Mouse (Mus musculus) heart, embryonic 15.5 days (tissue): ENCODE measurements around the gene Zfp747. TPM values are rescaled to one million over a fixed set of nuclear protein-coding genes. Genes with fewer than 3 reads are reported as not detected.

Source experiments
- ATAC-seq: fragments of 200-750 bp; cut with Nextera tagmentation; replicated peaks from 2 replicates; pipeline ENCODE4 v1.8.0; 2017; ENCODE audit warnings: low read depth, moderate TSS enrichment; ENCODE audit not compliant: insufficient number of reproducible peaks, insufficient read depth, low FRiP score
- H3K27ac ChIP-seq: fragments of 300-500 bp; sonication (generic); 2 replicates; pipeline ENCODE4 v1.5.1; 2015; ENCODE audit warnings: mild to moderate bottlenecking, inconsistent platforms
- H3K27me3 ChIP-seq: fragments of 300-500 bp; sonication (generic); 2 replicates; pipeline ENCODE4 v1.6.1; 2015; ENCODE audit warnings: inconsistent platforms
- H3K36me3 ChIP-seq: fragments of 300-500 bp; sonication (generic); 2 replicates; pipeline ENCODE4 v1.6.1; 2015; ENCODE audit warnings: mild to moderate bottlenecking, inconsistent platforms
- H3K4me1 ChIP-seq: fragments of 300-500 bp; sonication (generic); replicated peaks from 2 replicates; pipeline ENCODE4 v1.6.1; 2015; ENCODE audit warnings: inconsistent platforms
- H3K4me2 ChIP-seq: fragments of 300-500 bp; sonication (generic); 2 replicates; pipeline ENCODE4 v1.6.1; 2015; ENCODE audit warnings: inconsistent platforms, mild to moderate bottlenecking, moderate library complexity
- H3K4me3 ChIP-seq: fragments of 300-500 bp; sonication (generic); 2 replicates; pipeline ENCODE4 v1.5.1; 2015; ENCODE audit warnings: mild to moderate bottlenecking, inconsistent platforms
- H3K9ac ChIP-seq: fragments of 300-500 bp; sonication (generic); 2 replicates; pipeline ENCODE4 v1.6.1; 2015; ENCODE audit warnings: mild to moderate bottlenecking, inconsistent platforms
- H3K9me3 ChIP-seq: fragments of 300-500 bp; sonication (generic); replicated peaks from 2 replicates; pipeline ENCODE4 v1.6.1; 2016; ENCODE audit warnings: inconsistent platforms
- WGBS: fragments of 180-500 bp; shearing (Covaris S2); methylation state at CpG from one replicate; pipeline ENCODE4 v1.1.7; 2015; ENCODE audit warnings: mixed read lengths; 5-methylcytosine and 5-hydroxymethylcytosine counted together
- polyA plus RNA-seq: library from polyadenylated mRNA; unstranded; fragments of >200 nt; fragmentation: Nextera tagmentation; extraction: Ambion mirVana; gene quantifications from 2 replicates; pipeline ENCODE4 v1.2.1, GENCODE M21; 2015

Zfp747 gene
- polyA plus RNA-seq, 1 experiment from 2014 or later = 4.6 TPM

- no peak overlapping the region for H3K27ac ChIP-seq
- no peak overlapping the region for H3K4me2 ChIP-seq
Observed at GRCm38 (mm10) chr7:127326685-127327084, 49.2 kb downstream of the Zfp747 start.

DNA sequence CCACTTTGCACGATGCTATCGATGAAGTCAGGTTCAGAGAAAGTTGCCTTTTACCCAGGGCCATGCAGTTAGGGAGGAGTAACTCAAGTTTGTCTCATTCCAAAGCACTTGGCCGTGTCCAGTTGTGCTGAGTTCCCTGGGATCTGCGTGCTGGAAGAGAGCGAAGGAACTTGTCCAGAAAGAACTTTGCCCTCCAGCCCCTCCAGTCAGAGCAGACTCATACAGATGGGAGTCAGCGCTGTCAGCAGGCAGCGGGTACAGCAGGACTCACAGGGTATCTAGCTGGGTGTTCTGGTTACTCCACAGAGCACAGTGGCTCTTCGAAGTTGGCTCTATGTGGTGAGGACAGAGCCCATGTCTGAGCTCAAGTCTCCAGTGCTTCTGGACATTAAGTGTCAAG is 50.3 kb downstream of the Zfp747 start:
- Histone ChIP-seq H3K4me2 (no peak overlapping the region), H3K4me1 (no peaks in the 10 kb centered on the region), H3K27ac (no peak overlapping the region), H3K27me3 (no peaks in the 10 kb centered on the region), H3K9ac (no peak overlapping the region), H3K9me3 (no peaks in the 10 kb centered on the region), H3K36me3 (no peaks in the 10 kb centered on the region), H3K4me3 (no peak overlapping the region)
- ATAC-seq = no peak
- 83% methylated on average over 8 of the region's 8 CpGs for WGBS

More at GRCm38 (mm10) chr7:127326685-127327084, 49.2 kb downstream of the Zfp747 start:
- no peak for ATAC-seq
- H3K4me1 ChIP-seq = no peaks in the 10 kb centered on the region
- H3K27me3 ChIP-seq = no peaks in the 10 kb centered on the region
- H3K36me3 ChIP-seq = no peaks in the 10 kb centered on the region
- H3K9ac ChIP-seq = no peak overlapping the region
- no peak overlapping the region for H3K4me3 ChIP-seq
- 85% methylated on average over 2 of the region's 2 CpGs for WGBS
- no peaks in the 10 kb centered on the region for H3K9me3 ChIP-seq

GRCm38 (mm10) chr7:127324944-127325343 is 50.9 kb downstream of the Zfp747 start:
- no peak for ATAC-seq
- Histone ChIP-seq H3K4me1 (no peaks in the 10 kb centered on the region), H3K4me3 (no peak overlapping the region), H3K27me3 (no peaks in the 10 kb centered on the region), H3K36me3 (no peaks in the 10 kb centered on the region), H3K4me2 (no peak overlapping the region), H3K9me3 (no peaks in the 10 kb centered on the region), H3K9ac (no peak overlapping the region), H3K27ac (no peak overlapping the region)
- WGBS = 75% methylated on average over 7 of the region's 7 CpGs

Other genes starting within 250 kb of the Zfp747 start
- 0.23 and 1.5 TPM in 2 replicates for gene Spn, start 238.2 kb downstream of the Zfp747 start, polyA plus RNA-seq
- 35.4 and 42.5 TPM in 2 replicates for gene Cd2bp2, start 180.0 kb downstream of the Zfp747 start, polyA plus RNA-seq
- gene Tbc1d10b, start 167.6 kb downstream of the Zfp747 start, polyA plus RNA-seq = 17.0 and 21.3 TPM in 2 replicates
- 11.6 and 15.4 TPM in 2 replicates for gene Mylpf, start 167.2 kb downstream of the Zfp747 start, polyA plus RNA-seq
- 17.8 and 23.7 TPM in 2 replicates for gene Zfp553, start 143.0 kb downstream of the Zfp747 start, polyA plus RNA-seq
- gene Sept1, start 142.9 kb downstream of the Zfp747 start, polyA plus RNA-seq = 22.8 and 33.9 TPM in 2 replicates
- gene Zfp771, start 131.8 kb downstream of the Zfp747 start, polyA plus RNA-seq = 32.0 and 38.8 TPM in 2 replicates
- gene Dctpp1, start 115.3 kb downstream of the Zfp747 start, polyA plus RNA-seq = 134 and 135 TPM in 2 replicates
- gene Sephs2, start 102.0 kb downstream of the Zfp747 start, polyA plus RNA-seq = 51.9 and 54.8 TPM in 2 replicates
- 1.3 and 5.1 TPM in 2 replicates for gene Itgal, start 79.8 kb downstream of the Zfp747 start, polyA plus RNA-seq
- 17.1 and 19.6 TPM in 2 replicates for gene Zfp768, start 30.5 kb downstream of the Zfp747 start, polyA plus RNA-seq
- gene 9130019O22Rik, start 11.1 kb upstream of the Zfp747 start, polyA plus RNA-seq = 3.0 and 4.4 TPM in 2 replicates
- gene E430018J23Rik, start 17.6 kb upstream of the Zfp747 start, polyA plus RNA-seq = 3.7 and 4.8 TPM in 2 replicates
- gene Zfp764, start 30.8 kb upstream of the Zfp747 start, polyA plus RNA-seq = 4.8 and 6.3 TPM in 2 replicates
- gene Zfp688, start 46.0 kb upstream of the Zfp747 start, polyA plus RNA-seq = 12.0 and 15.6 TPM in 2 replicates
- gene Zfp689, start 73.1 kb upstream of the Zfp747 start, polyA plus RNA-seq = 3.9 and 5.6 TPM in 2 replicates
- 27.7 and 32.6 TPM in 2 replicates for gene Prr14, start 83.6 kb upstream of the Zfp747 start, polyA plus RNA-seq
- gene Fbrs, start 103.1 kb upstream of the Zfp747 start, polyA plus RNA-seq = 7.0 and 9.0 TPM in 2 replicates
- 25.7 and 41.5 TPM in 2 replicates for gene Srcap, start 135.9 kb upstream of the Zfp747 start, polyA plus RNA-seq
- gene Gm42715, start 143.5 kb upstream of the Zfp747 start, polyA plus RNA-seq = 8.2 and 9.0 TPM in 2 replicates
- gene Tmem265, start 185.3 kb upstream of the Zfp747 start, polyA plus RNA-seq = 2.9 and 4.1 TPM in 2 replicates
- 27.5 and 36.5 TPM in 2 replicates for gene Phkg2, start 197.3 kb upstream of the Zfp747 start, polyA plus RNA-seq
- 10.6 and 12.6 TPM in 2 replicates for gene Ccdc189, start 212.5 kb upstream of the Zfp747 start, polyA plus RNA-seq
- 27.9 and 32.3 TPM in 2 replicates for gene Rnf40, start 212.7 kb upstream of the Zfp747 start, polyA plus RNA-seq
- gene Zfp629, start 239.7 kb upstream of the Zfp747 start, polyA plus RNA-seq = 7.8 and 10.5 TPM in 2 replicates